Mouse (Mus musculus) urinary bladder, postnatal 0 days (tissue): ENCODE results near the gene Pthlh. TPM values are rescaled to one million over a fixed set of nuclear protein-coding genes. Genes with fewer than 3 reads are reported as not detected.

Source experiments
- polyA plus RNA-seq: library from polyadenylated mRNA; unstranded; fragments of >200 nt; fragmentation: Nextera tagmentation; extraction: Ambion mirVana; gene quantifications from 2 replicates; pipeline ENCODE4 v1.2.1, GENCODE M21; 2015

Gene Pthlh
- 29.9 and 34.3 TPM in 2 replicates for polyA plus RNA-seq

GRCm38 (mm10) chr6:147263587-147264565, at the start of gene Pthlh:
Pthlh (minus strand) TSS chr6:147264183.

Other genes with a start within 250 kb of the Pthlh start
- gene Rep15, start 231.6 kb downstream of the Pthlh start, polyA plus RNA-seq = 0.64 and 0.71 TPM in 2 replicates
- gene Mrps35, start 221.4 kb downstream of the Pthlh start, polyA plus RNA-seq = 76.7 and 81.2 TPM in 2 replicates
- gene Mansc4, start 177.2 kb downstream of the Pthlh start, polyA plus RNA-seq = 4.7 and 5.5 TPM in 2 replicates
- gene Klhl42, start 172.8 kb downstream of the Pthlh start, polyA plus RNA-seq = 5.8 and 6.0 TPM in 2 replicates
- 30.6 and 33.6 TPM in 2 replicates for gene Ccdc91, start 211.6 kb upstream of the Pthlh start, polyA plus RNA-seq